Mouse (Mus musculus) hindbrain, embryonic 16.5 days (tissue): ENCODE measurements around the gene Tnpo1. TPM values are rescaled to one million over a fixed set of nuclear protein-coding genes. Genes with fewer than 3 reads are reported as not detected.

Source experiments
- ATAC-seq: fragments of 200-750 bp; cut with Nextera tagmentation; 2 replicates; pipeline ENCODE4 v1.8.0; 2017; ENCODE audit warnings: moderate TSS enrichment, moderate library complexity
- H3K27ac ChIP-seq: fragments of 300-500 bp; sonication (generic); 2 replicates; pipeline ENCODE4 v1.5.1; 2014; ENCODE audit warnings: low read depth, mild to moderate bottlenecking, control low read depth, low read length, moderate library complexity
- H3K27me3 ChIP-seq: fragments of 300-500 bp; sonication (generic); replicated peaks from 2 replicates; pipeline ENCODE4 v1.6.1; 2014; ENCODE audit warnings: low read length; ENCODE audit not compliant: control insufficient read depth, insufficient read depth
- H3K36me3 ChIP-seq: fragments of 300-500 bp; sonication (generic); 2 replicates; pipeline ENCODE4 v1.6.1; 2014; ENCODE audit warnings: mild to moderate bottlenecking, low read length, moderate library complexity, mixed read lengths; ENCODE audit not compliant: control insufficient read depth, insufficient read depth
- H3K4me1 ChIP-seq: fragments of 300-500 bp; sonication (generic); 2 replicates; pipeline ENCODE4 v1.6.1; 2014; ENCODE audit warnings: low read depth, low read length; ENCODE audit not compliant: control insufficient read depth, insufficient read depth
- H3K4me2 ChIP-seq: fragments of 300-500 bp; sonication (generic); 2 replicates; pipeline ENCODE4 v1.6.1; 2014; ENCODE audit warnings: mild to moderate bottlenecking, low read length, control low read depth, moderate library complexity
- H3K4me3 ChIP-seq: fragments of 300-500 bp; sonication (generic); 2 replicates; pipeline ENCODE4 v1.5.1; 2014; ENCODE audit warnings: mild to moderate bottlenecking, low read length, control low read depth, moderate library complexity
- H3K9ac ChIP-seq: fragments of 300-500 bp; sonication (generic); 2 replicates; pipeline ENCODE4 v1.6.1; 2014; ENCODE audit warnings: low read depth, mild to moderate bottlenecking, control low read depth, low read length, moderate library complexity
- H3K9me3 ChIP-seq: fragments of 300-500 bp; sonication (generic); 2 replicates; pipeline ENCODE4 v1.6.1; 2014; ENCODE audit warnings: mild to moderate bottlenecking, low read length, moderate library complexity; ENCODE audit not compliant: control insufficient read depth
- WGBS: fragments of 180-500 bp; shearing (Covaris S2); extraction: QIAGEN DNeasy Blood & Tissue Kit; methylation state at CpG from one replicate; pipeline ENCODE4 v1.1.7; 2014; 5-methylcytosine and 5-hydroxymethylcytosine counted together
- polyA plus RNA-seq: library from polyadenylated mRNA; unstranded; fragments of >200 nt; fragmentation: Nextera tagmentation; extraction: Ambion mirVana; gene quantifications from 2 replicates; pipeline ENCODE4 v1.2.1, GENCODE M21; 2015

Gene Tnpo1
- polyA plus RNA-seq, 1 experiment from 2014 or later, result 36.2 TPM

- no peak overlapping the region for H3K9ac ChIP-seq
- no peaks in the 10 kb centered on the region for H3K27me3 ChIP-seq
- no peak overlapping the region for H3K27ac ChIP-seq
- H3K4me3 ChIP-seq, result no peak overlapping the region
- H3K36me3 ChIP-seq, result no peaks in the 10 kb centered on the region
- ATAC-seq, result no peak
- no peaks in the 10 kb centered on the region for H3K4me1 ChIP-seq
- H3K9me3 ChIP-seq, result no peaks in the 10 kb centered on the region
- no peak overlapping the region for H3K4me2 ChIP-seq
- 59% methylated on average over 6 of the region's 6 CpGs for WGBS
These were observed 29.5 kb upstream of the Tnpo1 start for GRCm38 (mm10) chr13:98955676-98956075.

DNA sequence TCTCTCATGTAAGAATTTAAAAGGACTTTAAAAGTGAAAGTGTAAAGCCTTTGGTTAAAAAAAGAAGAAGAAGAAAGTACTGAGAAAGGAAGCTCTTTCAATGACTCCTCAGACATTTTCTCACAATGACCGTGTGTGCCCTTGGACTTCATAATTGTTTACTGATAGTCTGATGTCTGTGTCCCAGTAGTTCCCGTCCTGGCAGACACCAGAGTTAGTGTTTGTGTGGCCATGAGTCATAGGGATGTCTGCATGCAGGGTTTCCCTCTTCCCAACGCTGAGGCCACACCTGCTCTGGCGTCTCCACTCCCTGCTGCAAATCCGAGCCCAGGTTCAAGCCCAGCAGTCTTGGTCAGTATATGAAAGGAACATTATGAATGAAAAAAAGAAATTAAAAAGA is 29.0 kb upstream of the Tnpo1 start:
- Histone ChIP-seq H3K27ac (no peak overlapping the region), H3K9me3 (no peaks in the 10 kb centered on the region), H3K27me3 (no peaks in the 10 kb centered on the region), H3K4me3 (no peak overlapping the region), H3K4me2 (no peak overlapping the region), H3K4me1 (no peaks in the 10 kb centered on the region), H3K9ac (no peak overlapping the region), H3K36me3 (no peaks in the 10 kb centered on the region)
- WGBS, result 56% methylated on average over 5 of the region's 5 CpGs
- no peak for ATAC-seq

DNA sequence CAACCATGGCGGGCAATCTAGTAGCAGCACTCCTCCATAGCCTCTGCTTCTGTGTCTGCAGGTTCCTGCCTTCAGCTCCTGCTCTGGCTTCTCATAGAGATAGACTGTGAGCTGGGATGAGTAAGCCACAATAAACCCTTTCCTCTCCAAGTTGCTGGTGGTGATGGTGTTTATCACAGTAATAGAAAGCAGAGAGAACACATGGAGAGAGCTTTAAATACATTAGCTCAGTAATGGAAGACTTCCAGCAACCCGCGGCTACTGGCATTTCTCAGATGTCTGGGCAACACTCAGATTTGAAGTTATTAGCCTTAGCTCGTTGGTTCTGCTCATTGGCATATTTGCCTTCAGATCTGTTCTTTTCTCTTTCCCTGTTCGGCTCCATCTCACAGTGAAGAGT is 27.6 kb upstream of the Tnpo1 start:
- no peaks in the 10 kb centered on the region for H3K4me1 ChIP-seq
- no peak for ATAC-seq
- whole genome bisulfite sequencing, result 64% methylated on average over 5 of the region's 5 CpGs

GRCm38 (mm10) chr13:98951951-98952350 is 25.8 kb upstream of the Tnpo1 start:
- Histone ChIP-seq H3K4me2 (no peak overlapping the region), H3K27me3 (no peaks in the 10 kb centered on the region), H3K4me3 (no peak overlapping the region), H3K9me3 (no peaks in the 10 kb centered on the region), H3K36me3 (no peaks in the 10 kb centered on the region), H3K4me1 (no peaks in the 10 kb centered on the region), H3K9ac (no peak overlapping the region), H3K27ac (no peak overlapping the region)
- no peak for ATAC-seq
- 58% methylated on average over 7 of the region's 7 CpGs for WGBS

More for the DNA sequence above, 27.6 kb upstream of the Tnpo1 start:
- no peak overlapping the region for H3K9ac ChIP-seq
- H3K36me3 ChIP-seq, result no peaks in the 10 kb centered on the region
- no peaks in the 10 kb centered on the region for H3K27me3 ChIP-seq
- H3K27ac ChIP-seq, result no peak overlapping the region
- H3K9me3 ChIP-seq, result no peaks in the 10 kb centered on the region
- H3K4me2 ChIP-seq, result no peak overlapping the region
- H3K4me3 ChIP-seq, result no peak overlapping the region

- Histone ChIP-seq H3K9me3 (no peaks in the 10 kb centered on the region), H3K4me2 (no peak overlapping the region), H3K36me3 (no peaks in the 10 kb centered on the region), H3K27me3 (no peaks in the 10 kb centered on the region), H3K4me1 (no peaks in the 10 kb centered on the region), H3K27ac (no peak overlapping the region), H3K4me3 (no peak overlapping the region), H3K9ac (no peak overlapping the region)
- no peak for ATAC-seq
- WGBS, result 84% methylated on average over 4 of the region's 4 CpGs
These were observed 22.0 kb upstream of the Tnpo1 start for GRCm38 (mm10) chr13:98948146-98948545.

DNA sequence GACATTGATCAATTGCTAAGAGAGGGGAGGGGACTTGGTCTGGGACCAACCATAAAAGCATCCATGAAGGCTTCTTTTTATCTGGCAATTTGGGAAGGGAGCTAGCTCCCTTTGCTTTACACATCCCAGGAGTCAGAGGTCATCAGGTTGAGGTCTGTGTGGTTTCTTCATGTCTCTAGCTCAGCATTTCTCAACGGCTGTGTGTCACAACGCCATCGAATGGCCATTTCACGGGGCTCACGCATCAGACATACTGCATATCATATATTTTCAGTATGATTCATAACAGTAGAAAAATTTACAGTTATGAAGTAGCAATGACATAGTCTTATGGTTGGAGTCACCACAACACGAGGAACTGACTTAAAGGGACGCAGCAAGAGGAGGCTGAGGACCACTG is 20.2 kb upstream of the Tnpo1 start:
- H3K9me3 ChIP-seq, result no peaks in the 10 kb centered on the region
- H3K4me2 ChIP-seq, result no peak overlapping the region
- no peak overlapping the region for H3K4me3 ChIP-seq
- no peak overlapping the region for H3K9ac ChIP-seq
- H3K36me3 ChIP-seq, result no peaks in the 10 kb centered on the region
- 87% methylated on average over 7 of the region's 7 CpGs for whole genome bisulfite sequencing
- no peaks in the 10 kb centered on the region for H3K4me1 ChIP-seq
- ATAC-seq, result no peak
- H3K27me3 ChIP-seq, result no peaks in the 10 kb centered on the region
- H3K27ac ChIP-seq, result no peak overlapping the region

DNA sequence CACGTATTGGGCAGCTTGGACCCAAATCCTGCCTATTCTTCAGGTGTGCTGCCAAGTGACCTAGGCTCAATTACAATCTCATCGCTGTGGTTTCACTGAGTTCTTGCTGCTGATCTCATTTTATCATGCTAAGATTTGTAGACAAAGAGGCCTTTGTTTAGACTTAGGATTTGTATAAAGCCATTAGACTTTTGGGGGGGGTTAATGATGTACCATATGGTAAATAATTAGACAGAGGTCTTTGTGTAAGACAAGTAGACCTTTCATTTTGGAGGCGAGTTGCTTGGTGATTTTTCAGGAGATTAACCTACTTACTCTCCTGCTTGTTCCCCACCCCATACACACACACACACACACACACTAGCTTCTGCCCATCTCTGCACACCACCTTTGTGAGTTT is 19.7 kb upstream of the Tnpo1 start:
- Histone ChIP-seq H3K9ac (no peak overlapping the region), H3K27ac (no peak overlapping the region), H3K27me3 (no peaks in the 10 kb centered on the region), H3K36me3 (no peaks in the 10 kb centered on the region), H3K4me1 (no peaks in the 10 kb centered on the region), H3K4me2 (no peak overlapping the region), H3K4me3 (no peak overlapping the region), H3K9me3 (no peaks in the 10 kb centered on the region)
- ATAC-seq, result no peak
- WGBS, result 35% methylated on average over 3 of the region's 3 CpGs

DNA sequence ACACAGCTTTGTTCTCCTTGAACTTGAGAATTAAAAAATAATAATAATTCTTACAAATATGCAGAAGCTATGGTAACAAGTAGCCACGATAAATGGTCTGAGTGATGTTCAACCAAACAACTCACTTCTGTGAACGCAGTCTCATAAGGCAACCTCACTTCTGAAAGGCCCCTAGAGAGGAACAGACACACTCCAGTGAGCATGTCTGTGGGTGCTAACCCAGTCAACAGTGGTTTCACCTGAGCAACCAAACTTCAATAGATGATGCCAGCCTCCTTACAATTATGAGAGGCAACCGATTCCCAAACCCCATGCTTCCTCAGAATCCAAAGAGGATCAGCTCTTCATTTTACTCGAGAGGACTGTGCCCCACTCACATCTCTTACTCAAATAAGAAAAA is 19.2 kb upstream of the Tnpo1 start:
- Histone ChIP-seq H3K9me3 (no peaks in the 10 kb centered on the region), H3K36me3 (no peaks in the 10 kb centered on the region), H3K4me2 (no peak overlapping the region), H3K4me3 (no peak overlapping the region), H3K27me3 (no peaks in the 10 kb centered on the region), H3K27ac (no peak overlapping the region), H3K9ac (no peak overlapping the region), H3K4me1 (no peaks in the 10 kb centered on the region)
- 87% methylated on average over 4 of the region's 4 CpGs for WGBS
- no peak for ATAC-seq

GRCm38 (mm10) chr13:98944620-98945081 is 18.5 kb upstream of the Tnpo1 start:
- Histone ChIP-seq H3K4me2 (no peak overlapping the region), H3K4me1 (no peaks in the 10 kb centered on the region), H3K27me3 (no peaks in the 10 kb centered on the region), H3K4me3 (no peak overlapping the region), H3K9me3 (no peaks in the 10 kb centered on the region), H3K27ac (no peak overlapping the region), H3K36me3 (no peaks in the 10 kb centered on the region), H3K9ac (no peak overlapping the region)
- no peak for ATAC-seq
- WGBS, result 69% methylated on average over 7 of the region's 7 CpGs

GRCm38 (mm10) chr13:98942360-98942759 is 16.2 kb upstream of the Tnpo1 start:
- Histone ChIP-seq H3K9me3 (no peaks in the 10 kb centered on the region), H3K9ac (no peak overlapping the region), H3K27ac (no peak overlapping the region), H3K36me3 (no peaks in the 10 kb centered on the region), H3K4me2 (no peak overlapping the region), H3K4me1 (no peaks in the 10 kb centered on the region), H3K4me3 (no peak overlapping the region), H3K27me3 (no peaks in the 10 kb centered on the region)
- WGBS, result 66% methylated on average over 6 of the region's 6 CpGs
- ATAC-seq, result no peak
